Mouse (Mus musculus) hindbrain, embryonic 16.5 days (tissue): ENCODE data around the gene Tcf12. TPM values are rescaled to one million over a fixed set of nuclear protein-coding genes. Genes with fewer than 3 reads are reported as not detected.

Experiments
- ATAC-seq: fragments of 200-750 bp; cut with Nextera tagmentation; 2 replicates; pipeline ENCODE4 v1.8.0; 2017; ENCODE audit warnings: moderate TSS enrichment, moderate library complexity
- H3K27ac ChIP-seq: fragments of 300-500 bp; sonication (generic); 2 replicates; pipeline ENCODE4 v1.5.1; 2014; ENCODE audit warnings: low read depth, mild to moderate bottlenecking, control low read depth, low read length, moderate library complexity
- H3K27me3 ChIP-seq: fragments of 300-500 bp; sonication (generic); replicated peaks from 2 replicates; pipeline ENCODE4 v1.6.1; 2014; ENCODE audit warnings: low read length; ENCODE audit not compliant: control insufficient read depth, insufficient read depth
- H3K36me3 ChIP-seq: fragments of 300-500 bp; sonication (generic); 2 replicates; pipeline ENCODE4 v1.6.1; 2014; ENCODE audit warnings: mild to moderate bottlenecking, low read length, moderate library complexity, mixed read lengths; ENCODE audit not compliant: control insufficient read depth, insufficient read depth
- H3K4me1 ChIP-seq: fragments of 300-500 bp; sonication (generic); 2 replicates; pipeline ENCODE4 v1.6.1; 2014; ENCODE audit warnings: low read depth, low read length; ENCODE audit not compliant: control insufficient read depth, insufficient read depth
- H3K4me2 ChIP-seq: fragments of 300-500 bp; sonication (generic); 2 replicates; pipeline ENCODE4 v1.6.1; 2014; ENCODE audit warnings: mild to moderate bottlenecking, low read length, control low read depth, moderate library complexity
- H3K4me3 ChIP-seq: fragments of 300-500 bp; sonication (generic); 2 replicates; pipeline ENCODE4 v1.5.1; 2014; ENCODE audit warnings: mild to moderate bottlenecking, low read length, control low read depth, moderate library complexity
- H3K9ac ChIP-seq: fragments of 300-500 bp; sonication (generic); 2 replicates; pipeline ENCODE4 v1.6.1; 2014; ENCODE audit warnings: low read depth, mild to moderate bottlenecking, control low read depth, low read length, moderate library complexity
- H3K9me3 ChIP-seq: fragments of 300-500 bp; sonication (generic); 2 replicates; pipeline ENCODE4 v1.6.1; 2014; ENCODE audit warnings: mild to moderate bottlenecking, low read length, moderate library complexity; ENCODE audit not compliant: control insufficient read depth
- WGBS: fragments of 180-500 bp; shearing (Covaris S2); extraction: QIAGEN DNeasy Blood & Tissue Kit; methylation state at CpG from one replicate; pipeline ENCODE4 v1.1.7; 2014; 5-methylcytosine and 5-hydroxymethylcytosine counted together
- polyA plus RNA-seq: library from polyadenylated mRNA; unstranded; fragments of >200 nt; fragmentation: Nextera tagmentation; extraction: Ambion mirVana; gene quantifications from 2 replicates; pipeline ENCODE4 v1.2.1, GENCODE M21; 2015

Gene Tcf12
- polyA plus RNA-seq, 1 experiment from 2014 or later = 56.8 TPM

GRCm38 (mm10) chr9:72014585-72015381 is 96.9 kb downstream of the Tcf12 start:
- WGBS = 87% methylated on average over 4 of the region's 4 CpGs
- ATAC-seq = no peak
- H3K9ac ChIP-seq = no peak overlapping the region
- H3K4me3 ChIP-seq = no peak overlapping the region
- no peaks in the 10 kb centered on the region for H3K9me3 ChIP-seq
- no peaks in the 10 kb centered on the region for H3K36me3 ChIP-seq
- no peak overlapping the region for H3K27ac ChIP-seq
- H3K4me2 ChIP-seq = no peak overlapping the region
- no peaks in the 10 kb centered on the region for H3K4me1 ChIP-seq
- no peaks in the 10 kb centered on the region for H3K27me3 ChIP-seq

GRCm38 (mm10) chr9:72013541-72013940 is 98.1 kb downstream of the Tcf12 start:
- H3K9ac ChIP-seq = no peak overlapping the region
- 93% methylated on average over 1 of the region's 1 CpGs for WGBS
- H3K4me3 ChIP-seq = no peak overlapping the region
- H3K36me3 ChIP-seq = no peaks in the 10 kb centered on the region
- H3K4me1 ChIP-seq = no peaks in the 10 kb centered on the region
- H3K27ac ChIP-seq = no peak overlapping the region
- no peak overlapping the region for H3K4me2 ChIP-seq
- no peaks in the 10 kb centered on the region for H3K27me3 ChIP-seq
- no peak for ATAC-seq
- H3K9me3 ChIP-seq = no peaks in the 10 kb centered on the region

GRCm38 (mm10) chr9:72008634-72009033 is 103.0 kb downstream of the Tcf12 start:
- Histone ChIP-seq H3K27me3 (no peaks in the 10 kb centered on the region), H3K4me3 (no peak overlapping the region), H3K27ac (no peak overlapping the region), H3K9me3 (no peaks in the 10 kb centered on the region), H3K36me3 (no peaks in the 10 kb centered on the region), H3K4me2 (no peak overlapping the region), H3K4me1 (no peaks in the 10 kb centered on the region), H3K9ac (no peak overlapping the region)
- no peak for ATAC-seq
- WGBS = 59% methylated on average over 1 of the region's 1 CpGs

GRCm38 (mm10) chr9:71991147-71991546 is 120.5 kb downstream of the Tcf12 start:
- ATAC-seq = no peak
- H3K4me3 ChIP-seq = no peak overlapping the region
- no peak overlapping the region for H3K9ac ChIP-seq
- no peaks in the 10 kb centered on the region; the same call in 1 of the 2 replicates for H3K4me1 ChIP-seq
- no peaks in the 10 kb centered on the region for H3K27me3 ChIP-seq
- WGBS = 74% methylated on average over 3 of the region's 3 CpGs
- H3K27ac ChIP-seq = no peak overlapping the region
- H3K4me2 ChIP-seq = no peak overlapping the region
- no peaks in the 10 kb centered on the region for H3K9me3 ChIP-seq
- H3K36me3 ChIP-seq = no peaks in the 10 kb centered on the region

- no peak overlapping the region for H3K9ac ChIP-seq
- no peaks in the 10 kb centered on the region for H3K9me3 ChIP-seq
- H3K27me3 ChIP-seq = no peaks in the 10 kb centered on the region
- no peak for ATAC-seq
- H3K36me3 ChIP-seq = no peaks in the 10 kb centered on the region
- no peak overlapping the region for H3K4me3 ChIP-seq
- H3K4me2 ChIP-seq = no peak overlapping the region
- no peak overlapping the region for H3K27ac ChIP-seq
- no peaks in the 10 kb centered on the region; the same call in 1 of the 2 replicates for H3K4me1 ChIP-seq
- 40% methylated on average over 1 of the region's 1 CpGs for WGBS
These were observed 121.3 kb downstream of the Tcf12 start for GRCm38 (mm10) chr9:71990376-71990775.

GRCm38 (mm10) chr9:71989663-71990062 is 122.0 kb downstream of the Tcf12 start:
- H3K9me3 ChIP-seq = no peaks in the 10 kb centered on the region
- no peak overlapping the region for H3K4me2 ChIP-seq
- H3K4me1 ChIP-seq = no peaks in the 10 kb centered on the region; the same call in 1 of the 2 replicates
- no peak overlapping the region for H3K9ac ChIP-seq
- no peaks in the 10 kb centered on the region for H3K27me3 ChIP-seq
- 79% methylated on average over 1 of the region's 1 CpGs for WGBS
- no peak overlapping the region for H3K27ac ChIP-seq
- H3K36me3 ChIP-seq = no peaks in the 10 kb centered on the region
- ATAC-seq = no peak
- H3K4me3 ChIP-seq = no peak overlapping the region

- H3K9ac ChIP-seq = no peak overlapping the region
- 100% methylated on average over 2 of the region's 2 CpGs for WGBS
- ATAC-seq = no peak
These were observed 125.0 kb downstream of the Tcf12 start for GRCm38 (mm10) chr9:71986716-71987115.

GRCm38 (mm10) chr9:71982826-71983225 is 128.8 kb downstream of the Tcf12 start:
- no peak overlapping the region for H3K9ac ChIP-seq

More at GRCm38 (mm10) chr9:71986716-71987115, 125.0 kb downstream of the Tcf12 start:
- Histone ChIP-seq H3K36me3 (no peaks in the 10 kb centered on the region), H3K4me2 (no peak overlapping the region), H3K4me1 (no peaks in the 10 kb centered on the region; the same call in 1 of the 2 replicates), H3K27ac (no peak overlapping the region), H3K4me3 (no peak overlapping the region), H3K27me3 (no peaks in the 10 kb centered on the region), H3K9me3 (no peaks in the 10 kb centered on the region)

GRCm38 (mm10) chr9:71981071-71981470 is 130.6 kb downstream of the Tcf12 start:
- ATAC-seq = no peak
- Histone ChIP-seq H3K4me2 (no peak overlapping the region), H3K9ac (no peak overlapping the region), H3K4me1 (peaks cover 11% of the 10 kb centered on the region), H3K9me3 (no peaks in the 10 kb centered on the region), H3K36me3 (no peaks in the 10 kb centered on the region), H3K27me3 (no peaks in the 10 kb centered on the region), H3K4me3 (no peak overlapping the region), H3K27ac (no peak overlapping the region)
- WGBS = 95% methylated on average over 3 of the region's 3 CpGs

More at GRCm38 (mm10) chr9:71982826-71983225, 128.8 kb downstream of the Tcf12 start:
- Histone ChIP-seq H3K9me3 (no peaks in the 10 kb centered on the region), H3K27me3 (no peaks in the 10 kb centered on the region), H3K36me3 (no peaks in the 10 kb centered on the region), H3K4me3 (no peak overlapping the region), H3K4me1 (peaks cover 3% of the 10 kb centered on the region), H3K4me2 (no peak overlapping the region), H3K27ac (no peak overlapping the region)
- WGBS = 73% methylated on average over 1 of the region's 1 CpGs
- no peak for ATAC-seq
